Mouse (Mus musculus): ENCODE data around the gene Tepsin.

Tepsin gene

GRCm38 (mm10) chr11:120111033-120111432, 12.5 kb upstream of the Tepsin start:
- peak; percentile 73 for DNase-seq (ENCODE audit: low read depth, low spot score)

GRCm38 (mm10) chr11:120110554-120110953, 12.0 kb upstream of the Tepsin start:
- peak; percentile 56 for DNase-seq (ENCODE audit: low read depth, low spot score)

DNA sequence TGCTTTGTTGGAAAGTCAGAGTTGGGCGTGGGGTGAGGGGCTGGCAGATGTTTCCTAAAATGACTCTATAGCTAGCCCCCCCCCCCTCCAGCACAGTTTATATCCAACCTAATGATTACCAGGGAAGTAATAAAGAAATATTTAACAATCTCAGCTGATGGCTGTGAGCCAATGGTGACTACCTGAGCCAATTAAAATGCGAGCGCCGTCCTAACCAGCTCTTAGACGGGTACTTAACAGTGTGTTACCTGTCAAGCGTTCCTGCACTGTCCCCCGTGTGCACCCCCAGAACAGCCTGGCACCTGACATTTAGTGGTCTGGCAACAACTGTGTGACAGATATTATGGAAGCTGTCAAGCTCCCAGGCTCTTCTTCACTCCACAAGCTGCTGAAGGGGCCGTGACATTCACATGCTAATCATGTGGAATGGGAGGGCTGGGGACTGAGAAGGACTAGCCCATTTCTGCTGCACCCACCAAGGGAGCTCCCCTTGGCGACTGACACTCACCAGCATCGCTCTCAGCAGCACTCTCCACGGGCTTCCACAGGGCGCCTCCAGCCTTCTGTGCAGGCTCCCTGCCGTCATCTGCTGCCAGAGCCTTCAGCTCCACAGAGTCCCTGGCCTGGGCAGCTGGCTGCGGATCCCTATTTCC, 11.2 kb upstream of the Tepsin start:
- peak; percentile 57 for DNase-seq (ENCODE audit: low read depth, low spot score)

- DNase-seq (ENCODE audit: low read depth, low spot score) = no peak
Observed at GRCm38 (mm10) chr11:120107796-120108195, 9.3 kb upstream of the Tepsin start.

DNA sequence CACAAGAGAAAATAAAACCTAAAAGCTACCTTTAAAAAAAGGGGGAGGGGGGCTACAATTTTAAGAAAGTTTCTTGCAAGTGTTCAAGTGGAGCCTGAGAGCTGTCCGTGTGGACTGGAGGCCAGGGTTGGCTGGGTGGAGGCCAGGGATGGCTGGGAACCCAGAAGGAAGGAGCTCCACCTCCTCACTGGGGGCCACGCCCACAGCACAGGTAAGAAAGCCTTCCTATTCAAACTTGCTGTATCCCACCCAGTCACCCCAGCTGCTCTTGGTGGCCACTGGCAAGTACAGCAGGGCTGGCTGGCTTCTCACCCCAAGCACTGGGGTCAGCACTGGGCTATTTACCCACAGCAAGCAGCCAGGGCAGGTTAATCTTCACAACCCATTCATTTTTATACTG, 8.5 kb upstream of the Tepsin start:
- no peak for DNase-seq (ENCODE audit: low read depth, low spot score)

- DNase-seq (ENCODE audit: low read depth, low spot score) = no peak
Observed at GRCm38 (mm10) chr11:120103431-120103997, 5.0 kb upstream of the Tepsin start.

GRCm38 (mm10) chr11:120101036-120101435, 2.5 kb upstream of the Tepsin start:
- peak; percentile 92 for DNase-seq (ENCODE audit: low read depth, low spot score)

GRCm38 (mm10) chr11:120092817-120093591, 5.5 kb downstream of the Tepsin start:
- DNase-seq (ENCODE audit: low read depth, low spot score) = peak; percentile 65

DNA sequence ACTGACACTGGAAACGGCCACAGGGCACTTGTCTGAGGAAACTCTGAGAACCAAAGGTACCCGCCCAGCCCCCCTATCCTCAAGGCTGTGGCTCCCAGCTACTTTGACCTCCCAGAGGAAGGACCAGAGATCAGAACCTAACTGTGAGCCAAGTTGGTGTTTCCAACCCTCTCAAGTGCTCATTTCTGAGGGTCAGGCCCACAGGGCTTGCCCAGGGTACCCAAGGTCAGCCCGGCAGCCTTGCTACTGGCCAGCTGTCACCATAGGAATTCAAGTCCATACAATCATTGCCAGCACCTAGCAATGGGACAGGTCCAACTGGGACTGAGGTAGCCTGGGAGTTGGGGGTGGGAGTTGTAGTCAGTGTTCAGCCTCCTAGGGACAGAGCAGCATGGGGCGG, 7.9 kb downstream of the Tepsin start:
- DNase-seq (ENCODE audit: low read depth, low spot score) = no peak

GRCm38 (mm10) chr11:120086702-120087152, 11.8 kb downstream of the Tepsin start, which contains the start of gene Cep131:
TSS of gene Cep131 (minus strand) at chr11:120086827.
- DNase-seq (ENCODE audit: low read depth, low spot score) = peak; percentile 98

GRCm38 (mm10) chr11:120085891-120086627, 12.5 kb downstream of the Tepsin start:
- DNase-seq (ENCODE audit: low read depth, low spot score) = no peak

DNA sequence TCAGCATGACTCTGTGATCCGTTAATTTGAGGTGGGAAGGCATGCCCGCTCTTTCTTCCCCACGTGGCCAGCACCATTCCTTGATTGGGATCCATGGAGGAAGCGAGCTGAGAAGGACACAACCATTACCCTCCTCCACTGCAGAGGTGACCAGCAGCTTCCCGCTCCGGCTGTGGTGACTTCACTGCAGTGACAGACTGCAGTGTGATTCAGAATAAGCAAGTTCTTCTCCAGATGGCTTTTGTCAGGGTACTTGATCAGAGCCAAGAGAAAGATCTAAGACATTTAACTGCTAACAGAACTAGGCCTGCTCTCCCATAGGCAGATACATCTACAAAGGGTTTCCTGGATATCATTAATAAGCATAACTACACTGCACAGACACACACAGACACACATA, 18.2 kb downstream of the Tepsin start:
- DNase-seq (ENCODE audit: low read depth, low spot score) = no peak

GRCm38 (mm10) chr11:120076191-120076590, 22.3 kb downstream of the Tepsin start:
- no peak for DNase-seq (ENCODE audit: low read depth, low spot score)

DNA sequence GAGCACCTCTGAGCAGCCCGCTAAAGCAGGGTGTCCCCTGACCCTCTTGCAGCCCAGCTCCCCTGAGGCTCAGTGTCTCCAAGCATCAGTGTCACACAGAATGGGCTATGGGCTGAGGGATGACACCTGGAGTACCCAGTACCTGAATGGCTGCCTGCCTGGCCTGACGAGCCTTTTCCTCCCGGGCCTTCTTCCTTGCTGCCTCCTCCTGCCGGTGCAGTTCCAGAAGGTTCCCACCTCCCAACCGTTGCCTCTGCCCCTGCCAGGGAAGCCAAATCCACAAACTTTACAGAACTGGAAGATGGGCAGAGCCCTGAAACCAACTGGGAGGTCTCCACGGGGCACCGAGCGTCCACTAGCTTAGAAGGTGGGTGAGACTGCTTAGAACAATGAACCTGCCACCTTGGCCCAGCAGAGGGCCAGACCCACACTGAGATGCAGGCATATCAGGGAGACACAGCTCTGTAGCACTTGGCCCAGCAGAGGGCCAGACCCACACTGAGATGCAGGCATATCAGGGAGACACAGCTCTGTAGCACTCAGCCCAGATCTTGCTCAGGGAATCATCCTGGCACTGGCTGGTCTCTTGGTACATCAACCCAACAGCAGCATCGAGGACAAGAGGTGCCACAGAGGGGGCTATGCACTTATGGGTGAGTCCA, 25.4 kb downstream of the Tepsin start:
- peak; percentile 31 for DNase-seq (ENCODE audit: low read depth, low spot score)

DNA sequence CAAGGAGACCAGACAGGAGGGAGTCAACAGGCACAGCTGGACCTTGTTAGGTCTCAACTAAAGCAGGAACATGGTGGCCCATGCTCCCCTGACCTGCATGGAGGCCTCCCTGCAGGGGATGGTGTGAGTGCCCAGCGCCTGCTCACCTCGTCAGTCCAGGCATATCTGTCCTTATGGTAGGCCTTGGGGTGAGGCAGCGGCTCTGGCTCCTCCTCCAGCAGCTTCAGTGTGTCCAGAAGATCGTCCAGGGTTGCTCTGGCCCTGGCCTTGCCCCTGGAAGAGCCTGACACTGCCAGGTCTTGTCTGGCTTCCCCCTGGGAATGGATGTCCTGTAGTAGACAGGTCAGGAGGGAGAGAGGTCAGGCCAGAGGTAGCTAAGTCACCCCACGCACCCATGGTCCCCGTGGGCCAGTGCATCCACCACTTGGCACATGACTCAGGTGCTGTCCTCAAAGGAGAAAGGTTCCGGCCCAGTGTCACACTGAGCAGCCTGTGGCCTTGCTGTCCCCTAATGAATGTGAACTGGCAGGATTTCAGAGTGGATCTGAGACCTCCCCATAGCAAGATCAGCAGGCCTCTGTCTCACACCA, 26.7 kb downstream of the Tepsin start:
- no peak for DNase-seq (ENCODE audit: low read depth, low spot score)

DNA sequence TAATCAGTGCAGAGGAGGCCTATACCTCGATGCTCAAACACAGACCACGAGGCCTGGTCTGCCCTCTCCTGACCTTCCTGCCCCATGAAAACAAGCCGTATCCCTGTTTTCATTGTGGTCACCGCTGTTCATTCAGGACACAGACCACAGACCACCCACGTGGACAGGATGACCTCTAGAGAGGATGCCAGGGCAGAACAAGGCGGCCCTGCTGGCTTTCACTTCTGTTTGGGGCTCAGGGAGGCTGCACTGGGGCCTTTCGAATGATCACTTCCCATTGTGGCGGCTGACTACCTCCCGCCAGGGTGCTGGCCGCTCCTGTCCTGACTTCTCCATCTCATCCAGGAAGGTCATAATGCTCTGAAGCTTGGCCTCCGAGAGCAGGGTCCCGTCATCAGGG, 27.5 kb downstream of the Tepsin start:
- DNase-seq (ENCODE audit: low read depth, low spot score) = no peak

DNA sequence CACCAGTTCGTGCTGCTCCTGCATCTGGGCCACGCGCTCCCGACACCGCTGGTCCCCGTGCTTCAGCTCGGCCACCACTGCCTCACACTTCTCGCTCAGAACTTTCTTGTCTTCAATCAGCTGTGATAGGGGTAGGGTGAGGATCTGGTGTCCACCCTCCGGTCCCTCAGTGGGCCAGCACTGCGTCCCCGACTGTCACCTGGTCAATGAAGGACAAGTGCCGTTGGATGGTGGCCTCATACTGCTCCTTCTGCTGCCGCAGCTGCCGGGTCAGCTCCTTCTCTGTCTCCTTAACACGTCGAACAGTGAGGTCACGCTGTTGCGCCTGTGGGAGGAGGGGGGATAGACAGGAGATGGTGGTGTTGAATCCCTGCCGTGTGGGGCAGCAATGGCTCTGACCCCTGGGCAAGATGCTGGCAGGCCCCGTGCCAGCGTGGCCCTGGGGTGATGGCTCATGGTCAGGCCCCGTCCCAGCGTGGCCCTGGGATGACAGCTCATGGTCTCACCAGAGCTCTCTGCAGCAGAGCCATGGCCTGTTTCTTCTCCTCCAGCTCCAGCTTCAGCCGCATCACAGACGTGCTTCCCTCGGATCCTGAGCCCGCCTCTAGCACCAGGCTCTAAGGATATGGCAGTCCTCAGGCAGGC, 28.1 kb downstream of the Tepsin start:
- DNase-seq (ENCODE audit: low read depth, low spot score) = no peak

DNA sequence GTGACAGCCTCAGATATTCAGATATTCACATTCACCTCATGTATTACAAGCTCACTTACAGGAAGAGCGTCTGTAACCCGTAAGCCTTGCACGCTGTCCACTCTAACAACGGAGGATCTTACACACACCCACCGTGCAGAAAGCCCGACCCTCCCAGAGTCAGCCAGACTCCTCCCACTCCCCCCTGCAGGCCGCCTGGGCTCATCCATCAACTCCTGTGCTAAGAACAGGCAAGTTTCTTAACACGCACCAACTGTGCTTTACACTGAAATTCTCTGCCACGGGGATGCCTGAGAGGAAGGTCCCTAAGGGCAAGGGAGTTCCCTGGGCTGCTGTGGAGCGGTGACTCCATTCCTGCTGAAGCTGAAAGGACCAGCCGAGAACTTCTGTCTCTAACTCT, 29.3 kb downstream of the Tepsin start:
- no peak for DNase-seq (ENCODE audit: low read depth, low spot score)

DNA sequence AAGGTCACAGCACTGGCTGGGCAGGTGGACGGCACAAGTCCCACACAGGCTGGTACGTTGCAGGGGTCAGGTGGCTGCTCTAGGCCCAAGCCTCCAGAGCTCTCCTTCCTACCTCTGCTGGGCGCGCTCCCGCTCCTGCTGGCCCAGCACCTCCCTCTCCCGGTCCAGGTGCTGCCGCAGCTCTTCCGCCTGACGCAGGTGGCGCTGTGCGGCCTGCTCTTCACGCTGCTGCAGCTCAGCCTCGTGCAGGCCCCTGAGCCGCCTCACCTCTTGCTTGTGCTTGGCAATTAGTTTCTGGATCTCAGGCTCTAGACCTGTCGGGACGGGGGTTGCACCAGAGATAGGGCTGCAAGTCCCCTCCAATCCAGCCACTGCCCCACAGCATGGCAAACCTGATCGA, 30.7 kb downstream of the Tepsin start:
- peak; percentile 77 for DNase-seq (ENCODE audit: low read depth, low spot score)

DNA sequence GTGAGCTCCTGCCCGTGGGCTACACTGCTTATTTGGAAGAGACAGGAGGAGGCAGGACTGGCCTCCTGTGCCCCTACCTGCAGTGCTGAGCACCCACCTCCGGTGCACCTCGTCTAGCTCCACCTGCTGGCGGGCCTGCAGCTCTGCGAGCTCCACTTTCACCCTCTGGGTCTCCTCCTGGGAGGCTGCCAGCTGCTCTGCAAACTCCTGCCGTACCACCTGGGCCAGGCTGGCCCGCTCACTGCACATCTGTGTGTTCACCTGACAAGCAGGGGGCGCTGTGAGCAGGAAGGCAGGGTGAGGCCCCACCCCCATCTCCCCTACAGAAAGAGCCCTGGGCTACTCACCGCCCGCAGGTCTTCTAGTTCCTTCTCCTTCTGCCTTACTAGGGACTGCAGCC, 33.2 kb downstream of the Tepsin start:
- peak; percentile 95 for DNase-seq (ENCODE audit: low read depth, low spot score)

DNA sequence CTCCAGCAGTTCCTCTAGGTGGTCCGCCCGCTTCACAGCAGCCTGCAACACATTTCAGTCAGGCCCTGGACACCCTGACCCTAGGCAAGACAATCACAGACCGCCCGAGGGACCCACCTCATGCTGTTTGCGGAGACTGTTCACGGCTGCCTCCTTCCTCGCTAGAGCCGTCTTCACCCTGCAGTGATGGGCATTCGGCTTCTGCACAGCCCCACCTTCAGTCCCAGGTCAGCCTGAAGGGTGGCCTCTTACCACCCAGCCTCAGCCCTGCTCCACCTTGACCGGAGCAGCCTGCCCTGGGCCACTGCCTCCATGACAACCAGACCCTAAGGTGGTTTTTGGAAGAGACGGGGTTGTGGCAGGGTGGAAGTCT, 33.9 kb downstream of the Tepsin start:
- no peak for DNase-seq (ENCODE audit: low read depth, low spot score)
